Mouse (Mus musculus): ENCODE measurements around the gene Ddx21. TPM values are rescaled to one million over a fixed set of nuclear protein-coding genes. Genes with fewer than 3 reads are reported as not detected.

Ddx21 gene
- total RNA-seq, 2 experiments from 2014 or later = 26.8 to 27.8 TPM

Other genes starting within 250 kb of the Ddx21 start
- 100 to 1,000 TPM; 123 to 142 TPM for gene Hk1, start 222.4 kb downstream of the Ddx21 start, total RNA-seq (2021)
- not detected for gene Hkdc1, start 179.8 kb downstream of the Ddx21 start, total RNA-seq (2021)
- gene 4930507D05Rik, start 152.8 kb downstream of the Ddx21 start, total RNA-seq (2021) = under 1 TPM; 0.22 to 0.26 TPM
- gene Supv3l1, start 152.5 kb downstream of the Ddx21 start, total RNA-seq (2021) = 10 to 100 TPM; 38.5 to 39.3 TPM
- gene Vps26a, start 115.5 kb downstream of the Ddx21 start, total RNA-seq (2021) = 10 to 100 TPM; 40.9 to 48.2 TPM
- 10 to 100 TPM; 40.2 to 45.4 TPM for gene Srgn, start 74.8 kb downstream of the Ddx21 start, total RNA-seq (2021)
- gene Kif1bp, start 23.8 kb downstream of the Ddx21 start, total RNA-seq (2021) = 10 to 100 TPM; 36.8 to 41.7 TPM
- 10 to 100 TPM; 48.2 to 51.7 TPM for gene Ddx50, start 48.9 kb upstream of the Ddx21 start, total RNA-seq (2021)
- gene Stox1, start 123.8 kb upstream of the Ddx21 start, total RNA-seq (2021) = under 1 TPM; 0.70 to 0.89 TPM
- 10 to 100 TPM; 48.4 to 56.3 TPM for gene Ccar1, start 190.0 kb upstream of the Ddx21 start, total RNA-seq (2021)